Mouse (Mus musculus): ENCODE results near the gene Tenm3.

Gene Tenm3

DNA sequence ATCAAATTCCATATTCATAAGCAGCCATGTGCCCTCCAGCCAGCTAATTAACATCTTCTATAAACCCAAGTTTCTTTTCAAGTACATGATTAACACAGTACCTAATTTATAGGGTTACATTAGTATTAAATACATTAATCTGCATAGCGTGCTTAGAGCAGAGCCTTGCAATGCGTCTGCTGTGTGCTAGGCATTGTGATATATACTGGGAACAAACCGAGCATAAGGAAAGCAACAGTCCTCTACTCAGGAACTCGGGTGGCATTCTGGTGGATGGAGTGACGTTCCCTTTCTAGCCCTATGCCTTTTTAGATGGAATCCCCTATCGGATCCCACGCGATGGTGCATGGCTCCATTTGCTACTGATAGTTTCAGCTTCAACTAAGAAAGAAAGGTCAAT is 321.7 kb downstream of the Tenm3 start:
- DNase-seq (ENCODE audit: low spot score in 2 of 2) = no peak

DNA sequence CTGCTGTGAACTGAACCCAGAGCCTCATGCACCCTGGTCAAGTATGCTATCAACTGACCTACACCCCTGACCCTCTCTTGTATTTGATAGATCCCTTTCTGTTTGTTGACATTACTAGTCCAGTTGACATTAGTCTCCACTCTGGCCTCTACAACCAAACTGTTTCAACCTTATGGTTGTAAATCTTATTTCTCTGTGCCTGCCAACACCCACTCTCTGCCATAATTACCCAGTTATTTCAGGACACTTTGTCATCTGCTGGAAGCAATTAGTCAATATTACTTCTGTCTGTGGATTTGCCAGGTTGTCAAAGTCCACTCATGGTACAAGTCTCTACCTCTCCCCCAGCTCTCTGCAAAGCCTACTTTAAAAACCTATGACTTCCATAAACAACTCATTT is 326.3 kb downstream of the Tenm3 start:
- no peak for DNase-seq (ENCODE audit: low spot score in 2 of 2)

DNA sequence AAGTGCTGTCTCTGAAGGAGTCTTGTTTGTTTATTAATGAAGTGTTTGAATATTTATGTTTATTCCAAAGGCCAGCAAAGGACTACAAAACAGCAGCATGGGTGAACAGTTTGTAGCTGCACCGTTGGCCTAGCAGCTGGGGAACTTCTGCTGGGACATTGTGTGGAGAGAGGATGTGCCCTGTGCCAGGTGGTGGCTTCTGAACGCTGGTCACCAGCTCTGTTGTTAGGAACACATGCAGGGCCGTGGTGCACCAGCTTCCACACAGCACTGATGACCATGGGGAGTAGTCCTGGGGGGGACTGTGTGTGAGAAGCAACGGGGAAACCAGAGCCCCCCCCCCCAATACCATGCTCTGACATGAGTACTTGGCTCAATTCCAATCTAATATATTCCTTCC is 329.5 kb downstream of the Tenm3 start:
- DNase-seq (ENCODE audit: low spot score in 2 of 2) = no peak

DNA sequence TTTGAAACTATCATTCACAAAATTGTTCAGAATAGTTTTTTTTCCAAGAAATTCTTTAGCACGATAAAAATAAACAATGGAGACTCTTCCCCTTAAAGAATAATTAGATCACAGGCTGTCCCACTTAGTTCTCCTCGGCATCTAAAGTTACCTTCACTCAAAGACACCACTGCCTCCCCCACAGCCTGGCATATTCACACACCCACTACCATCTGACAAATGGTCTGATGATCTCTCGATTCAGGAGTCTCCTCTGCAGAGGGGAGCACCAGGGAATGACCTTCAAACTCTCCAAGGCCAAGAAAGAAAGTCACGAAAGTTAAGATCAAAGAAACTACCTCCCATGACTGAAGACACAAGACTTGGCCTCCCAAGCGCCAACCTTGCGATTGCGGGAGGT is 329.9 kb downstream of the Tenm3 start:
- DNase-seq (ENCODE audit: low spot score in 2 of 2) = no peak

DNA sequence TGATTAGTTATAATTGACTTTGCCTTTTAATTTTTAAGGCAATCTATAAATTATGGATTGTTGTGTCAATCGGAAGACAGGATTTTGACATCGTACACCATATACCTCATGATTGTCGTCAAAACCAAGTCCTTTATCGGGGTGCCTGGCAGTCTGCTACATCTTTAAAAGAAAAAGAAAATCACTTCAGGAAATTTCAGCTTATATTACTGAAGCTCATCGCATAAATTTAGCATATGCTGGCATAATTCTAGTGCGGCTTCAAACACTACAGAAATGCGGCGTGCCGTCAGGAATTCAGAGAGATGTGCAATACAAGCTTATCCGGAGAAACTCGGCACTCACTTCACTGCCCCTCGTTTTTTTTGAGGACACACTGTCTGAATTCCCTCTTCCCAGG is 332.2 kb downstream of the Tenm3 start:
- DNase-seq (ENCODE audit: low spot score in 2 of 2) = no peak

DNA sequence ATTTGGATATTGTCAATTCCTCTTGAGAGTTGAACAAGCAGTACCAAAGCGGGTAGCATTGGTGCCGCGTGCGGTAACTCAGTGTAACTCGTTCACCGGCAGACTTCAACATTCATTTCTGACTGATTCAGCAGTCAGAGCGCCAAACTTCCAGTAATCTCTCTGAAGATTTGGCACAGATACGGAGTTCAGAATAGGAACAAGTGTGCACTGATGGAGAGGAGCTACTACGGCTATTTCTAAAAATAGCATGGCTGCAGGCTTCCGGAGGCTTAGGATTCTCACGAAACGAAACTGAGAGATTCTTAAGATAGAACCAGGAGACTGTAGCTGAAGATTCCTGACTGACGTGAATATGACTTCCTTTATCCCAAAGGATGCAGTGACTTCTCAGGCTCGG is 332.6 kb downstream of the Tenm3 start:
- no peak for DNase-seq (ENCODE audit: low spot score in 2 of 2)

DNA sequence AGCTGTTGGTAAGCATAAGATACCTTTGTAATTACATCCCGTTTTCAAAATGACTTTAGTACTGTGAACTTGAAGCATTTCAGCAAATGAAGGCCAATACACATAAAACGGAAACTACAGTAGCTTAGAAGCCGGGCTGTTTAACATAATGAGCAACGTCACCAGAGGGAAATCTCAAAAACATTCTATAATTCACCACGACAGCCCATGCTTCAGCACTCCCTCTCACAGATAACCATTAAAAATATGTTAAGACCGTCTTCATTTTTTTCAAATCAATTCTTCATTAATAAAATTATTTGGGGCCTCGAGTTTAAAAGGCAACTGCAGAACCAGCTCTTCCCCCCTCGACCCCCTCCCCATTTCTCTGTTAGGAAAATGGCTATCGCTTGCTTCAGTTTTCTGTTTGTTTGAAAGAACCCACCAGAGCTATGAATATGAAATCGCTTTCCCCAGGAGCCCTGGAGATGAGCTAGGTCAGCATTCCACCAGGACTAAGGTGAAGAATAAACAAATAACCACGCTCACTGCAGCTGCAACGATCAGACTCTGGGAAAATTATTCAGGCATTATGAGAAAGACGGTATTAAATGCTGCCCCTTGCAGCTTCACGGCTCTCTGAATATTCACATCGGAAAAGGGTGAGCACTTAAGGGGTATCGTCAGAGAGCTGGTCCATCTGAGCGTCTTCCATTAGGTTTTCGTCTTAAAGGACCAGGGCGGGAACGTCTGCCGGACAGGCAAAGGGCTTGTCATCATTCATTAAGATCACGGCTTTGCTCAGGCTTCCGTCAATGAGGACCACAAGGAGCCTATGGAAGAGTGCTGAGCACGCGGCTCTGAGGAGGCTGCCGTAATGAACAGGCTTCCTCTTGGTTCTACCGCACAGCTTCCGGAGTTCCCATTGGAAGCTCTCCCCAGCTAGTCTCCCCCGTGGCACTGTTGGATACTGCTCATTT is 334.8 kb downstream of the Tenm3 start:
- DNase-seq (ENCODE audit: low spot score in 2 of 2) = no peak

DNA sequence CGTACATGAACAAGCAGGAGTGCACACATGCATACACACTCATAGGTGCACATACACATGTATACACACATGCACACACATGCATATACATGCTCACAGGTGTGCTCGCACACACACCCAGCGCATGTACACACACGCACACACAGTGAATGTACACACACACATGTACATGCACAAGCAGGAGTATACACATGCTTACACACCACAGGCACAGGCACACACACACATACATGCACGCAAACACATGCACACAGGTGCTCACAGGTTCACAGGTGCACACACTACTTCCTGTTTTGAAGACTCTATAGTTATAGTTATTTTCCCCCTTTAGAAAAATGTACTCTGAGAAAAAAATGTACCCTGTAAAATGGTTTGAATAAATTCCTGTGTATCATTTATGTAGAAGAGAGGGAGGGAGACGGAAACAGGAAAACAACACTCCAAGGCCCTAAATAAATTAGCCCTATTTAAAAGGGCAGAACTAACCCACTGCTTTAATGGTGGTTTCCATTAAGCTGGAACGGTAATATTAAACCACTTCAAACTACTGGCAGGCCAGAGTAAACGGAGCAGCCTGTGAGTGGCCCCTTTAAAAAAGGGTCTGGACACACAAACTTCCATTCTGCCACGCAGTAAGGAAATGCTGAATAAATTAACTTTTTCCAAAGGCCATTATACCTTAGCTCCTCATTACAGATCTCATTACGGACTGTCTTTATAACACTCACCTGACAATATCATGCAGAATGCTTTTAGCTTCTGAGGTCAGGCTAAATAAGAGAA is 335.8 kb downstream of the Tenm3 start:
- DNase-seq (ENCODE audit: low spot score in 2 of 2) = no peak

DNA sequence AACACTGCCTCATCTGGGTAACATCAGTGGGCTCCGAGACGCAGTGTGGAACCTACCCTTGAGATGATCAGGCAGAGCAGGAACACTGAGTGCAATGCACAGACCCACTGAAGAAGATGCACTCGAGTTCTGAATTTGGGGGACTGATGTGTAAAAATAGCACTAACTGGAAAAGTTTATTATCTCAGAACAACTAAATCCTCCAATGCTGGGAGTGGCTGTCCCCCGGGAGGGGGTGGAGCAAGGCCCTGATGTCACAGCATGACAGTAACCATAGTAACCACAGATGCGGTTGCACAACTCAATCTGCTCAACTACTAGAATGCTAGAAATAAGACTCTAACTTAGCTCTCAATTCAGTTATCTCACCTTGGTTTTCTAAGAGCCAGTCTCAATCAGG is 351.3 kb downstream of the Tenm3 start:
- DNase-seq (ENCODE audit: low spot score in 2 of 2) = no peak

DNA sequence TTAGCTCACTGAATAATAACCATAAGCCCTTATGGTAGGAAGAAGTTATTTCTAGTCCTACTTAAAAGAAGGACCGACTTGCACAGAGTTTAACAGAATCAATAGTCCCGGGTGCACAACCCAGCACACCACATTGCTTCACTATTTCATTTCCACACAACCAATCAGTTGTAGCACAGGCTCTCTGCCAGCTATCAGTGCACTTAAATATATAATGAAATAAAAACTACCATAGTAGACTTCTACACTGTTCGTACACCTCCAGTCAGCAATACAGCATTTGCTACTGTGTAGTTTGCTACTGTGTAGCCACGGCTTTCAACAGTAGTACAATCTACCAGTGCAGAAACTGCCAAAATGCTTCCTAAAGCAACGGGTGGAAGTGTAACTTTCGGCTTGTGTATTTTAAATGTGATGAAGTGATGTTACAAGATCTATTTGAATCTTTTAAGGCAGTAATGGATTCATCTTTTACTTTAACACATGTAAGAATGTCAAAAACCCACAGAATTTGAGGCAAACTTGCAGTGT is 353.1 kb downstream of the Tenm3 start:
- DNase-seq (ENCODE audit: low spot score in 2 of 2) = no peak

DNA sequence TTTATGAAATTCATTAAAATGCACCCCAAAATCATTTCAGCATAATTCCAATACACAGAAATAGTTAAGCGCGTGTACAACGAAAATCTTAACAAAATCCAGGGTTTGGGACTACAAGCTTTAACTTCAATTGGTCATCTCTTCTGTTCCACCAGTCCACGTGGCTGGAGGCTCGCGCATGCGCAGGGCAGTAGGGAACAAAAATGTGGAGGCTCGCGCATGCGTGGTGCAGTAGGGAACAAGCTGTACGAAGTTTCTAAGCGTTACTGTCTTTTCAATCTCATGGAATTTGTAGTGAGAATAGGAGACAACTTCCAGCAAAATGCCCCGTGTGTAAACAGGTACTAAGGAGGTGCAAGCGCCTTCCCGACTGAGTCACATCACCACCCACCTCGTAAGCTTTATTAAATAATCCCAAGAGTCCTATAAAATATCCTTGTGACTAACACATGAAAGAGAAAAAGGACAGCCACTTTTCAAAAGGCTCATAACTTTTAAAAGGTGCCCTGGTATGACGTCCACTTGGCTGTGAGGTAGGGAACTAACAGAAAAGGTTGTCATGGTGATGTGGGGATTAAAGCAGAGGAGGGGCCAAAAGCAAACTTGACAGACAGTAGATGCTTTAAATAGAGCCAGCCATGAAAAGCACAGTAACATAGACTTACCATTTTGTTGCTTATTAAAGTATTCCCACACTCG is 353.7 kb downstream of the Tenm3 start:
- DNase-seq (ENCODE audit: low spot score in 2 of 2) = no peak

DNA sequence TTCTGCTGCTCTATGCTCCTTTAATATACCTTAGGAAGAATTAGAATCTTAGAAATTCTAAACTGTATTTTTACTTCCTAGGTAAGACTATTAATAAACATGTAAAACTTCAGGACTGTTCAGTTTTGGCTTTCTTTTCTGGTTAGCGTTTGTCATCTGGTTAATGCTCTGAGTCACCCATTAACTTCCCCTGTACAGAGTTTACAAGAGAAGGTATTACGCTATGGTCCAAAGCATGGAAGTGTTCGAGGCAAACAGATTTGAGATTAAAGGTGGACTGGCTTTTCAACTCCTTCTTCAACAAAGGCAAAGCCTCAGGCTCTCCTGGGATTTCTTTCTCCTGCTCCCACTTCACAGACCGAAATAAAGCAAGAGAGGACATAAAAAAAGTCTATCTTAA is 354.3 kb downstream of the Tenm3 start:
- no peak for DNase-seq (ENCODE audit: low spot score in 2 of 2)

DNA sequence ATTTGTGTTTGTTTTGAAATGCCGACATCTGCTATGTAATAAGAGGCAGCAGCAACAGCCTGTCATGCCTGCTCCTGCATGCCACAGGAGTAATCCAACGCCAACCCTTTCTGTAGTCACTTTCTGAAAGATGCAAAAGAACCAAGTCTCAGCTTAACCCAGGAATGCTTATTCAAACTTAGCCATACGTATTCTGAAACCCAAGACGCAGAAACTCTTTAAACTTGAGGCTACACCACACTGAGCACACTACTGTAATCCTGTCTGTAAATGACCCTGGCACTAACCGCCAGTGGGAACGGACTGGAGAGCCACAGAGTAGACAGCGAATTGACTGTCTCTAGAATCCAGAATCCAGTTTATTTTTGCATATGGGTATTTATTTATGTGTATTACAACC is 354.9 kb downstream of the Tenm3 start:
- no peak for DNase-seq (ENCODE audit: low spot score in 2 of 2)

DNA sequence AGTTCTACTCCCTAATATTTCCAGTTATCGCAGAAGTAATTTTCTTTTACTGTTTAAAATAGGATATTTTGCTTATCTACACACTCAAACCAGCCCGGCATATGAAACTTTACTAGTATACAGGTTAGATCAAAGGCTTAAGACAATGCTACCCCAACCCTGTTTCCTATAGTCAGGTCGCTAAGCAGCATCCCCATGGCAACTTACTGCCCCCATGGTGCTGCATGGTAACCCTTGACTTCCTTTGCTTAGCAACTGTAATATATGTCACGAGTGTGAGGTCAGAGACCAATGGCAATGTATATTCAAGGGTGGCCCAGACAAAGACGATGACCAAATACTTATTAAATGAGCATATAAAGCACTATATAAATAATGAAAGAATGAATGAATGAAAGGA is 359.6 kb downstream of the Tenm3 start:
- DNase-seq (ENCODE audit: low spot score in 2 of 2) = no peak

DNA sequence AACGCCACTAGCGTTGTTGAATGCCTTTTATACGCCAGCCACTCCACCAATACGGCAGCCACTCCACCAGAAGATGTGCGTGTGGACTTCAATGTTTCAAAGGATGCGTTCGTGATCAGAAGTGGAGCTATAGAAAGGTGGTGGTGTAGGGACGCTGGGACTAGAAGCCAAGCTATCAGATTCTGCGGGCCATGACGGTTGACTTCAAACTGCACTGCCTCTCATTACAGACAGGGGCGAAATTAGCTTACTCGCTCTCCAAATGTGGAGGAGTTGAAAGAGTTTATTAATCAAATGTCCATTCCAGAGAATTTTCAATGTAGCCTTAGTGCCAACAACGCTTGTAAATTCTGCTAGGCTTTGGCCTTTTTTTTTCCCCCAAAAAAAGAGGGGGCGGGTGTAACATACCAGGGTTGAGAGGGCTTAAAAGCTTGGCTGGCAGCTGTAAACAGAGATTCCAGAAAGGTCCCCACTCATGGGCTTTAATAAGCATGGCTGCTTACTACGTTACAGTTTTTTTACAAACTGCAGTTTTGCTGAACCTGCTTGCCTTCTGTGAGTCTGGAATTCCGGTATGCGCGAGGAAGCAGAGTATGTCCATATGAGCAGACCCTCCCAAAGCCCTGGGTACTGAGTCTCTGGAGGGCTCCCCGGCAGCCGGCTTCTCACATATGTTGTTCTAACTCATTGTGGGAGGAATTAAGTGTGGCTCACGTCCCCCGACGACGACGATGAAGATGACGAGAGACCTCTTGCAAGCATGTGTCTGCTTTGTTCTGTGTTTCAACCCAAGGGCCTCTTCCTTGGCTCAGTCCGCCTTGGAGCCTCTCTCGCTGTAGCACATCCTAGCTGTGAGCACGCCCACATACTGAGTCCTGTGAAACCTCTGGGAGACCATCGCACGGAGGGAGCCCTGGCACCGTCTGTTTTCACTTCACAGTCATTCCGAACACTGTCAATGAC is 361.8 kb downstream of the Tenm3 start:
- DNase-seq (ENCODE audit: low spot score in 2 of 2) = no peak

DNA sequence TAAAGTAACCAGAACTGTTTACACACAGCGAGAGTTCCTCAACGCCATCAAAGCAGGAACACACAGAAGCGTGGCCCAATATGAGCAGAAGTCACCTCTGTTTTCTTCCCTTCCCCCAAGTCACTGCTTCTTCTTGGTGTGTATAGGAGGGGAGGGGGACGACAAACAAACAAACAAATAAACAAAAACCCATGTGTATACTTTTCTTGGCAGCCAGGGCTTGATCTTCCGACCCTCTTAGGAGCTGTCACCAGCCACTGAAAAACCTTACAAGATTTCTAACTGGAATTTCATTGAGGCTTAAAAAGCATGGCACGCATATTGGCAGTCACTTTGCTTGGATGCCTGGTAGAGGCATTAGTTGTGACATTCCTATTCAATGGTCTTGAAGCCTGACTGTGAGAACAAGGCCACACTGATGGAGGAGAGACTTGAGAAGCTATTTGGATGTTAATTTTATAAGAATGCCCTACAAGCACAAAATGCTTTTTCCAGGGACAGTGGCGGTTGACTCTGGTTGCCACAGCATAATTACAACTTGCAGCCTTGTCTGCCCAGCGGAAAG is 366.3 kb downstream of the Tenm3 start:
- DNase-seq (ENCODE audit: low spot score in 2 of 2) = no peak

DNA sequence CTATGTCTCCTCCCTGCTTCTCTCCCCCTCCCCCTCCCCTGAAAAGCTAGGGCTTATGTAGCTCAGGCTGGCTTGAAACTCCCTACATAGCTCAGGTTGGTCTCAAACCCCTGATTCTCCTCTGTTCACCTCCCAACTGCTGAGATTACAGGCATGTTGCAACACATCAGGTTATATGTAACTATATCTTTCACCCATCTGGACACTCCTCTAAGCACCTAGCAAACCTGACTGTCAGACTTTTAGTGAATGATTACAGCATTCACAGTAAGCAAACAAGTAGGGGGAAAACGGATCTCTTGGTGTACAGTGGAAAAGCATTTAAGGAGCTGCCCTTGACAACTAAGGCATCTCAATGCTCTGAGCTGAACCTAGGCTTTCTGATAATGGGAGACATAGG is 366.9 kb downstream of the Tenm3 start:
- no peak for DNase-seq (ENCODE audit: low spot score in 2 of 2)

DNA sequence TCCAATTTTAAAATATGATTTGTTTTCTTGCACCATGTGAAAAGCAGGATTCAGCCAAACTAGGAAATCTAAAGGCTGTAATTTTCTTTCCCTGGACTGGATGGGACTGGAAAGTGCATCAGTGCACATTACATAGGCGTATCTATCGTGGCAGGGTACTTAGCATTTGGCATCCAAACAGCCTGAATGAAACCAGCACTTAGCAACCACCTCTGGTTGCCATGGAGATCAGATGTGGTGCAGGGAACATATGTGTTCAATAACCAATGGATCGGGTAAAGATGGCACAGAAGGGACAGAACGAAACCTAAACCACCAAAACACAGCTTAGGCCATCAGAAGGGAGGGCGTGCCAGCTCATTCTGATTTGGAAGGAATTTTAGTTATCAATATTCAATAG is 376.1 kb downstream of the Tenm3 start:
- DNase-seq (ENCODE audit: low spot score in 2 of 2) = no peak

DNA sequence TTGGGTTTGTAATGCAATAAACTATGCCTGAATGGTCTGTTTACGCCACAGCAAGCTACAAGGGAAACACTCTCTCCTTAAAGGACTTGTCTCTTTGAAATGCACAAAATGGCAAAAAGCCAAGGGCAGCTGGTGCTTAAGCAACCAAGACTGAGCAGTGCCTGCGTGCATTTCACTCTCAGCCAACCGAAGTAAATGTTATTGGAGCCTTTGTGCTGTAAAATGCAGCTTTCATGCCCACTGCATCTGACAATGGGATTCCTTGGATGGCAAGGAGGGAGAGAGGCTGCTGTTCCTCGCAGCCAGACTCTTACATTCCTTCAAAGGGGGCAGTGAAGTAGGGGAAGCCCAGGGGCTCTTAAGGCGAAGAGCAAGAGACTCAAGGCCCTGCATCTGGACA is 385.4 kb downstream of the Tenm3 start:
- DNase-seq (ENCODE audit: low spot score in 2 of 2) = no peak

DNA sequence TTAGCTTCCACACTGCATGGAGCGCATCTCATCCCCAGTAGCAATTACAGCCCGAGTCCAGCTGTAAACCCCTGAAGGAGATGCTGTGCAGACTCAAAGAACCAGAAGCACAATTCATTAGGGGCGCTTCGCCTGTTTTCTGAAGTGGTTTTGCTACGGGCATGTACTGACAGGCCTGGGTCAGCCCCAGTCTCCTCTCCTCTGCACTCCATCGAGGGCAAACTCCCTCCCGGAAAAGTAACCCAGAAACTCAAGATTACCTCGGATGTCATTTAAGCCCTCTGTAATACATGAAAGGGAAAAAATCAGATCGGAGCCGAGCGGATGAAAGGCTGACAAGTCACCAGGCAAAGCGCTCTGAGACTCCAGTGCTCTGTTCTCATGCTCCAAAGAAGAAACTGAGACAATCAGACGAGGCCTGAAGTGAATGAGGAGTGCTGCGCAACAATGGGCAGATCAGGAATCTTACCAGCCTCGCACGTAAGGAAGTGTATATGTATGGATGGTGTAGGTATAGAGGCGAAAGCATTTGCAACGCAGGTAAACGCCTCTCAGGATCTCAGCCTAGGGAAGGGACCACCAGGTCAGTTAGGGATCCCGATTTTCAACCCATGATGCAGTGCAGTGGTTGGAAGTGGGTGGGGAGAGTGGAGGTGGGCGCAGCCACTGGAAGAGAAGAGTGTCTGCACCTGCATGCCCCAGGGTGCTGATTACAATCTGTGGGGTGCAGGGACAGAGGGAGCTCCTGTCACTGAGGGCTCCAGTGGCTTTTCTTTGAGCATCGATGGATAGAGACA is 387.2 kb downstream of the Tenm3 start:
- DNase-seq (ENCODE audit: low spot score in 2 of 2) = no peak
